Mouse (Mus musculus) midbrain, embryonic 13.5 days (tissue): ENCODE results near the gene Aass. TPM values are rescaled to one million over a fixed set of nuclear protein-coding genes. Genes with fewer than 3 reads are reported as not detected.
A peak's percentile ranks its signal among the peaks of the same experiment; 100 is the strongest.
"Not testable (repeated sequence)": the region's sequence is repeated elsewhere in the genome, so short reads cannot be mapped to it uniquely, and the experiment has no call there.

Experiments used
- ATAC-seq: fragments of 200-750 bp; cut with Nextera tagmentation; 2 replicates; pipeline ENCODE4 v1.8.0; 2017; ENCODE audit warnings: mild to moderate bottlenecking, moderate TSS enrichment, moderate library complexity
- H3K27ac ChIP-seq: fragments of 300-500 bp; sonication (generic); 2 replicates; pipeline ENCODE4 v1.5.1; 2015; ENCODE audit warnings: inconsistent platforms, mild to moderate bottlenecking, moderate library complexity
- H3K27me3 ChIP-seq: fragments of 300-500 bp; sonication (generic); 2 replicates; pipeline ENCODE4 v1.6.1; 2015; ENCODE audit warnings: mild to moderate bottlenecking, inconsistent platforms
- H3K36me3 ChIP-seq: fragments of 300-500 bp; sonication (generic); 2 replicates; pipeline ENCODE4 v1.6.1; 2015; ENCODE audit warnings: mild to moderate bottlenecking, inconsistent platforms
- H3K4me1 ChIP-seq: fragments of 300-500 bp; sonication (generic); replicated peaks from 2 replicates; pipeline ENCODE4 v1.6.1; 2015; ENCODE audit warnings: inconsistent platforms
- H3K4me2 ChIP-seq: fragments of 300-500 bp; sonication (generic); replicated peaks from 2 replicates; pipeline ENCODE4 v1.6.1; 2015; ENCODE audit warnings: moderate library complexity, mild to moderate bottlenecking, inconsistent platforms
- H3K4me3 ChIP-seq: fragments of 300-500 bp; sonication (generic); replicated peaks from 2 replicates; pipeline ENCODE4 v1.5.1; 2015; ENCODE audit warnings: mild to moderate bottlenecking, inconsistent platforms
- H3K9ac ChIP-seq: fragments of 300-500 bp; sonication (generic); replicated peaks from 2 replicates; pipeline ENCODE4 v1.6.1; 2015; ENCODE audit warnings: mild to moderate bottlenecking, inconsistent platforms
- H3K9me3 ChIP-seq: fragments of 300-500 bp; sonication (generic); 2 replicates; pipeline ENCODE4 v1.6.1; 2016; ENCODE audit warnings: mild to moderate bottlenecking, inconsistent platforms
- WGBS: fragments of 180-500 bp; shearing (Covaris S2); methylation state at CpG from one replicate; pipeline ENCODE4 v1.1.7; 2015; 5-methylcytosine and 5-hydroxymethylcytosine counted together
- polyA plus RNA-seq: library from polyadenylated mRNA; unstranded; fragments of >200 nt; fragmentation: Nextera tagmentation; extraction: Ambion mirVana; gene quantifications from 2 replicates; pipeline ENCODE4 v1.2.1, GENCODE M21; 2015

Gene Aass
- polyA plus RNA-seq = 0.47 and 0.59 TPM in 2 replicates

DNA sequence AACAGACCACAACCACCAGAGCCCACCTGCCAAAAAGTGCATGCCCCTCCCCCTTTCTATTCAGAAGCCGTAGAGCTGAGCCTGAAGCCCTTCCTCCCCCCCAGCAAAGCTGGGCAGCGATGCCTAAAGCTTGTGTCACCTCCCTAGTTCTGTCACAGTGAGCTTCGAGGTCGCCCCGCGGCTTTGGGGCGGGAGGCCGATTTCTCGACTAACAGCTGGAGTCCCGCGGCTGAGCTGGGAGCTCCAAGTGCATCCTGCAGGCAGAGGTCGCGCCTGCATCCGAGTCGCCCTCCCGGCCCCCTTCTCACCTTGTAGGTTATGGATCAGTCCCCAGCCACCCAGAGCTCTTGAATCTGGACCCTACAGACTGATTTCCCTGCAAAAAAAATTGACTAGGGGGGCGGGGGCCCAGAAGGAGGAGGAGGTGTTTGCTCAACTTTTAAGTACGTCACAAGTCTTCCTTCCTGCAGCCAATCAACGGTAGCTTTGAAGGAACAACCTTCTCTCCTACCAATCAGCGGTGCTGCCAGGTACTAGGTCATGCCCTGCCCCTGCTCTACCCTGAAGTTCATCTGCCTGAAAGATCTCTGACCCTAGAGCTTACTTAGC lies at the start of gene Aass:
Gene Aass (minus strand): TSS at position 414 of the 609 bp plus-strand sequence.
- Histone ChIP-seq H3K4me1 (peaks cover 10% of the 10 kb centered on the region), H3K4me3 (peak within 1 kb of the TSS; percentile 46), H3K27ac (no peak within 1 kb of the TSS), H3K4me2 (peak within 1 kb of the TSS; percentile 75), H3K36me3 (no peaks in the 10 kb centered on the region), H3K9ac (peak within 1 kb of the TSS; percentile 59), H3K27me3 (peaks cover 17% of the 10 kb centered on the region), H3K9me3 (no peaks in the 10 kb centered on the region)
- WGBS = under 1% methylated on average over 20 of the region's 20 CpGs
- ATAC-seq = peak; percentile 88

DNA sequence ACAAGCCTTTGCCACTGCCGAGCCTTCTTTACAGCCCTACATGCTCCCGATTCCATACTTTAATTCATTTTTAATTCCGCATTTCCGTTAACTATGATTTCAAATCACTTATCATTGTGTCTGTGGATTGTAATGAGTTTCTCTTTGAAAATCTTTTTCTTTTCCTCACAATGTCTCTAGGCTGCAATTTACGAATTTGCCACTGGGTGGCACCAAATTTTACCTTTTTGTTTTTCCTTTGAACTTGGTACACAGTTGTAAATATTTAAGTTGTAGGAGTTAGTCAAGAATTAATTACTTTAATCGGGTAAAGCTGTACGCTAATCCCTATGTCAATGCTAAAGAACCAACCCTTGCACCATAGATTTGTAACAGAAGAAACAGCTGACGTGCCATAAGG lies 47.3 kb upstream of the Aass start:
- Histone ChIP-seq H3K36me3 (no peaks in the 10 kb centered on the region), H3K4me1 (no peaks in the 10 kb centered on the region), H3K27me3 (no peaks in the 10 kb centered on the region), H3K9me3 (no peaks in the 10 kb centered on the region), H3K27ac (no peak overlapping the region), H3K4me3 (no peak overlapping the region; the same call in 1 of the 2 replicates), H3K4me2 (peak overlapping the region; percentile 26; the same call in 1 of the 2 replicates), H3K9ac (no peak overlapping the region)
- 0 out of 2 replicates have a peak, but pooled peaks have one; percentile 14 for ATAC-seq
- WGBS = 19% methylated on average over 8 of the region's 8 CpGs

DNA sequence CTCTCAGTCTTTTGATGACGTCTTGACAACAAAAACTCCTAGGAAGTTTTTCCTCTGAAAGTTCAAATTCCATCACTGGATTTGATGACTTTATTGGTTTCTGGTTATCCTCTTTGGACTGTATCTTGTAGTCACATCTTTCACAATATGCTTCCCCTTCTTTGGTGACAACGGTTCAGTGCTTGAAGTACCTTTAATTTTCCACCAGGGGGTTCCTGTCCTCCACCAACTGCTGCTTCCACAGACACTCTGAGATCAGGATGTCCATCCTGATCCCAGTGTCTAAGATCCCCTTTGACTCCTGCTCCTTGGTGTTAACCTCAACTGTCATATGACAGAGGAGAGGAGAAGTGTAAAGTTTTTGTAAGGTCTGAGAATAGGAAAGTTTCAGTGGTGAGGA lies 31.0 kb upstream of the Aass start:
- H3K4me2 ChIP-seq, H3K9ac ChIP-seq, H3K4me1 ChIP-seq, H3K9me3 ChIP-seq, ATAC-seq, H3K27ac ChIP-seq, H3K36me3 ChIP-seq, H3K4me3 ChIP-seq, H3K27me3 ChIP-seq: not testable (repeated sequence)
- 44% methylated on average over 2 of the region's 2 CpGs for WGBS

DNA sequence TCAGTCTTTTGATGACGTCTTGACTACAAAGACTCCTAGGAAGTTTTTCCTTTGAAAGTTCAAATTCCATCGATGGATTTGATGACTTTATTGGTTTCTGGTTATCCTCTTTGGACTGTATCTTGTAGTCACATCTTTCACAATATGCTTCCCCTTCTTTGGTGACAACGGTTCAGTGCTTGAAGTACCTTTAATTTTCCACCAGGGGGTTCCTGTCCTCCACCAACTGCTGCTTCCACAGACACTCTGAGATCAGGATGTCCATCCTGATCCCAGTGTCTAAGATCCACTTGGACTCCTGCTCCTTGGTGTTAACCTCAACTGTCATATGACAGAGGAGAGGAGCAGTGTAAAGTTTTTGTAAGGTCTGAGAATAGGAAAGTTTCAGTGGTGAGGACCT lies 23.6 kb upstream of the Aass start:
- H3K9me3 ChIP-seq, H3K4me1 ChIP-seq, H3K27me3 ChIP-seq, H3K4me3 ChIP-seq, H3K27ac ChIP-seq, H3K9ac ChIP-seq, ATAC-seq, H3K4me2 ChIP-seq, H3K36me3 ChIP-seq: not testable (repeated sequence)
- 74% methylated on average over 3 of the region's 3 CpGs for WGBS

DNA sequence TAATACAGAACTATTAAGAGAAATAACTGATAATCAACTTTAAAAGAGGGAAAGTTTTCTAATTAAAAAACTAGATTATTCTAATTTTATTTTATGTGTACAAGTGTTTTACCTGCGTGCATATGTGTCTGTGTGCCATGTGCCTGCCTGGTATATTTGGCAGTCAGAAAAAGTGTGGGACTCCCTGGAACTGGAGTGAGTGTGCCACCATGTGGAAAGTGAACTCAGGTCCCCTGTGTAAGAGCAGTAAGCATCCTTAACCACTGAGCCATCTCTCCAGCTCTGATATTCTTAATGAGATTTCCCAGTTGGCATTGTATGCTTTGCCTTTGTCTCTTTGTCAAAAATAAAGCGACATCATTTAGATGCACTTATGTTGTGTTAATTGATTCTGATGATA lies 20.3 kb upstream of the Aass start:
- Histone ChIP-seq H3K36me3 (no peaks in the 10 kb centered on the region), H3K9ac (no peak overlapping the region), H3K4me1 (no peaks in the 10 kb centered on the region), H3K27me3 (no peaks in the 10 kb centered on the region), H3K4me3 (no peak overlapping the region), H3K9me3 (no peaks in the 10 kb centered on the region), H3K27ac (no peak overlapping the region), H3K4me2 (no peak overlapping the region)
- no peak for ATAC-seq
- 93% methylated on average over 2 of the region's 2 CpGs for WGBS

DNA sequence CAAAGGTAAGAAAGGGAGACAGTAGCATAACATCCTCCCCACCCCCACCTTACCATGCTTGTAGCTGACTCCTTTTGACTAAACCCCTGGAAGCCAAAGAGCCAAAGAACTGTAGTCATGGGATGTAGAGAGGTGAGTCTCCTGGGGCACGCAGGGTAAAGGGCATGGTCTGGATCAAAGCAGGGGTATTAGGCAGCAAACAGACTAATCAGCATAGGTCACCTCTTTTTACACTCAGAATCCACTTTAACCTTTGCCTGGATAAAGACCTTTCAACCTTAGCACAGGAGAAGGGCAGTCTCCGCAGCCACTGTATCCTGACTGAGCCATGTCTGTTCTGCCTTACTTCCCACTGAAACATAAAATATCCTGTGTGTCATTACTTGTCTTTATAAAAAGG lies 14.4 kb upstream of the Aass start:
- WGBS = 81% methylated on average over 2 of the region's 2 CpGs
- H3K27ac ChIP-seq = no peak overlapping the region
- H3K4me1 ChIP-seq = no peaks in the 10 kb centered on the region
- no peaks in the 10 kb centered on the region for H3K36me3 ChIP-seq
- ATAC-seq = no peak
- no peaks in the 10 kb centered on the region for H3K9me3 ChIP-seq
- no peak overlapping the region for H3K9ac ChIP-seq
- H3K4me2 ChIP-seq = no peak overlapping the region
- H3K4me3 ChIP-seq = no peak overlapping the region
- H3K27me3 ChIP-seq = no peaks in the 10 kb centered on the region

DNA sequence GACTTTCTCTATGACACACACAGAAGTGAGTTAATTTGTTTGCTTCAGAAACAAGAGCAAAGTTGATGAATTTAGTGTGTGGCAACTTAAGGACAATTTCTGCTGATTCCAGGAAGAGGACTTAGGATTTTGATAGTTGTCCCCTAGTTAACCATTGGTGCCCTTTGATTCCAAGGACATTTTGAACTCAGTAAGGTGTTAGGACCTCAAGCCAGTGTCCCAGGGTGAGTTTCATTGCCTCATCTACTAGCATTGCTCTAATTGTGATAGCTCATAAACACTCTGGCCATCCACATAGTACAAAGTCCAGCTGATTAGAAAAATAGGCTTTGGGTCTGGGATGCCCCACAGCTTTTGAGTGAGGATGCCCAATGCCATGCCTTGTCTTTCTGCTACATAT lies 11.2 kb upstream of the Aass start:
- H3K4me1 ChIP-seq = no peaks in the 10 kb centered on the region
- H3K36me3 ChIP-seq = no peaks in the 10 kb centered on the region
- no peak overlapping the region for H3K9ac ChIP-seq
- H3K4me3 ChIP-seq = no peak overlapping the region
- no peak overlapping the region for H3K27ac ChIP-seq
- no peak overlapping the region for H3K4me2 ChIP-seq
- ATAC-seq = no peak
- no peaks in the 10 kb centered on the region; the same call in 1 of the 2 replicates for H3K9me3 ChIP-seq
- no peaks in the 10 kb centered on the region for H3K27me3 ChIP-seq

DNA sequence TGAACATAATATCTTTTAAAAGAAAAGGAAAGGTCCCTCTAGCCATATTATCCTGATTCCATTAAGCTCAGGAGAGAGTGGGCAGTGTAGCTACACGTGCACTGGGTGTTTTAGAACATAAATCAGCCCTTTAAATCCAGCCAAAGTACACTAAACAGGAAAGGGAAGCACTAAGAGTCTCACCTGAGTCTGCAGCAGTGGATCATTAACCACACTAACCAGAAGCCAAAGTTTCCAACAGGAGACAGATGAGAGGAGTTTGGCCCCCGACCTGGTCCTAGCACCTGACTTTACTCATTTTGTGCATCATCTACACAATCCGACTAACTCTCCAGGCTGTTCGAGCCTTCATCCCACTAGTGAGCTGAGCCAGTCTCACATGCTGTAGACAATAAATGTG lies 1.8 kb downstream of the Aass start:
- no peak overlapping the region for H3K4me3 ChIP-seq
- H3K27me3 ChIP-seq = peaks cover 17% of the 10 kb centered on the region
- 87% methylated on average over 4 of the region's 4 CpGs for WGBS
- H3K36me3 ChIP-seq = no peaks in the 10 kb centered on the region
- no peak overlapping the region for H3K9ac ChIP-seq
- peaks cover 10% of the 10 kb centered on the region for H3K4me1 ChIP-seq
- ATAC-seq = no peak
- H3K9me3 ChIP-seq = no peaks in the 10 kb centered on the region
- no peak overlapping the region for H3K4me2 ChIP-seq
- no peak overlapping the region for H3K27ac ChIP-seq

DNA sequence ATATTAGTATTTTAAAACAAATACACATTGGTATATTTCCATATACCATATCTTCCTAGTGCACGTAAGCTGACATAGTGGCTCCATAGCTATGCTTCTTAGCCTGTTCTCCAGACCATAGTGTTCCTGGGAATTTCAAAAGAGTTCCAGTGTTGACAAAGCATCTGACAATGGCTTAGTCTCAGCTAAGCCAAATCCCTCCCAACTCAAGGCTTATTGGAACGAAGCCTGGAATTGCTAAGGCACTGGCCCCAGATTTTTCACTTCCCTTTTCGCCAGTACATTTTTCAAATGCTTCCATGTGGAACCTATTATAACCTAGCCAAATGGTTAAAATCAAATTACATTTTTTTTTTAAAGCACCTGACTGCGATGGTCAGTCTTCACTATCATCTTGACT lies 3.6 kb downstream of the Aass start:
- no peak for ATAC-seq

DNA sequence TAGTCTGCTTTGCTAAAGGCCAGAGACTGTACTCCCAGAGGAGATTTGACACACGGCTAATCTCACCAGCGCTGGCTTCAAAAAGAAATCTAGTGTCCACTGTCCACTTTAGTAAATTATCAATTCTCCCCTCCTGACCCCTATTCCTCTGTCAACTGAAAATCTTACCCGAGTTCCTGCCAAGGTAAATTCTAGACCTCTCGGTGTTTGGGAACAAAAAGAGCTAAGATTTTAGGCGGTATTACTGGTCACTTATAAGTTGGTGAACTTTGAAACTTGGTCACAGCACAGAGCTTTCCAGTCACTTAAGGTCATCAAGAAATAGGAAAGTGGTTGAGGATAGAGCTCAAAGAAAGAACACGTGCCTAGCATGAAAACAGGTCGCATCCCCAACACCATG lies 6.1 kb downstream of the Aass start:
- H3K4me1 ChIP-seq = no peaks in the 10 kb centered on the region
- H3K9ac ChIP-seq = no peak overlapping the region
- H3K36me3 ChIP-seq = no peaks in the 10 kb centered on the region
- ATAC-seq = no peak
- H3K9me3 ChIP-seq = no peaks in the 10 kb centered on the region
- no peak overlapping the region for H3K27ac ChIP-seq
- no peak overlapping the region for H3K4me3 ChIP-seq
- no peak overlapping the region for H3K4me2 ChIP-seq
- 85% methylated on average over 7 of the region's 7 CpGs for WGBS
- no peaks in the 10 kb centered on the region for H3K27me3 ChIP-seq

More for the DNA sequence above, 3.6 kb downstream of the Aass start:
- Histone ChIP-seq H3K4me1 (peaks cover 10% of the 10 kb centered on the region), H3K4me2 (no peak overlapping the region), H3K27ac (no peak overlapping the region), H3K9ac (no peak overlapping the region), H3K4me3 (no peak overlapping the region), H3K9me3 (no peaks in the 10 kb centered on the region), H3K27me3 (peaks cover 16% of the 10 kb centered on the region), H3K36me3 (no peaks in the 10 kb centered on the region)
- 69% methylated on average over 4 of the region's 4 CpGs for WGBS

DNA sequence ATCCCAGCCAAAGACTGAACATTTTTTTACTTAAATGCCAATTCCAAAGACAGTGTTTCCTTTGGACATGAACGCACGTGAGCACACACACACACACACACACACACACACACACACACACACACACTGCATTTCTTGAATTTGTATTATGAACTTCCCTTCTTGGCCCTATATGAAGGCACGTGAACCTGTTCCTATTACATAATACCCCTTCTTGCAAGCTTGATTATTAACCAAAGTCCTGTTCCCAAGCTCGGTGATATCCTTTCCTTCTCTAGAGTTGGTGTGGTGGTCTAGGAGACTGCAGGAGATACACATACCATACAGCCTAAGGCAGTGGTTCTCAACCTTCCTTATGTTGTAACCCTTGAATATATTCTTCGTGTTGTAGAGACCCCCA lies 7.0 kb downstream of the Aass start:
- 97% methylated on average over 5 of the region's 5 CpGs for WGBS
- no peak overlapping the region for H3K9ac ChIP-seq
- H3K4me3 ChIP-seq = no peak overlapping the region
- H3K4me1 ChIP-seq = no peaks in the 10 kb centered on the region
- no peaks in the 10 kb centered on the region for H3K36me3 ChIP-seq
- no peak overlapping the region for H3K4me2 ChIP-seq
- H3K9me3 ChIP-seq = no peaks in the 10 kb centered on the region
- H3K27ac ChIP-seq = no peak overlapping the region
- H3K27me3 ChIP-seq = no peaks in the 10 kb centered on the region
- ATAC-seq = no peak

DNA sequence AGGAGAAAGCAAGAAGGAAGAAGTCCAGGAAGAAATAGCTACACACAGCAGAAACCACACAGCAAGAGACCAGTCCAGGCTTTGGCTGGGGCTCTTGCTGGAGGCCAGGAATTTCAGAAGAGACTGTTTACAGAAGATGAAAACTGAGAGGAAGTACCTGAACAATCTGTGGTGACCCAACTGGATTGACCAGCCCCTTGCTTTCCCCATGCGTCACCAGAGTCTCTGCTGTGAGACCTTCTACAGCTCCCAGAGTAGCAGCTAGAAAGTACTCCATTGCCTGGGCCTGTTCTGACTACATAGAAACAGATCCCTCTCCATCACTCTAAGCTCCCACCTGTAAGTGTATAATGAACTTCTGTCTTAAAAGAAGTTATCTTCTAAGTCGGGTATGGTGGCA lies 8.0 kb downstream of the Aass start:
- H3K4me3 ChIP-seq = no peak overlapping the region
- 85% methylated on average over 2 of the region's 2 CpGs for WGBS
- no peak for ATAC-seq
- H3K9me3 ChIP-seq = no peaks in the 10 kb centered on the region
- no peak overlapping the region for H3K9ac ChIP-seq
- H3K27ac ChIP-seq = no peak overlapping the region
- H3K27me3 ChIP-seq = no peaks in the 10 kb centered on the region
- H3K4me2 ChIP-seq = no peak overlapping the region
- H3K4me1 ChIP-seq = no peaks in the 10 kb centered on the region
- no peaks in the 10 kb centered on the region for H3K36me3 ChIP-seq

DNA sequence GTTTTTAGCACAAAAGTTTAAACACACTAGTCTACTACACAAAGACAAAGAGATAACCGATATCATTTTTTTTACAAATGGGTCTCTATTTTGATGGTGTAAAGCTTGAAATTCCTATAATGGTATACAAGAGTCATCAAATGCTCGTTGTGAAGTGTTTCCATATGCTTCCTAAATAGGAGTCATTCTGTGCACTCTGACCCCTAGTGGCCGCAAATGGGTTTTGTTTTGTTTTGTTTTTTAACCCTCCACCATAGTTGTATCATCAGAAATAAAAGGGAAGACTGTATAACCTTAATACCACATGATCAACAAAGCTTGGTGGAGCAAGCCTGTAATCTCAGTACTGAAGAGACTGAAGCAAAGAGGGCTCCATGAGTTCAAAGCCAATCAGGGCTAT lies 9.9 kb downstream of the Aass start:
- no peak overlapping the region for H3K4me3 ChIP-seq
- no peak overlapping the region for H3K9ac ChIP-seq
- H3K27me3 ChIP-seq = no peaks in the 10 kb centered on the region
- H3K9me3 ChIP-seq = no peaks in the 10 kb centered on the region
- no peak for ATAC-seq
- no peak overlapping the region for H3K4me2 ChIP-seq
- 49% methylated on average over 3 of the region's 3 CpGs for WGBS
- no peak overlapping the region for H3K27ac ChIP-seq
- H3K36me3 ChIP-seq = no peaks in the 10 kb centered on the region
- H3K4me1 ChIP-seq = no peaks in the 10 kb centered on the region
